14 mouse cellular contexts compared by ENCODE assay signal in genomic region chrX:167329098-167329497, GRCm38 (mm10). TPM values are rescaled to one million over a fixed set of nuclear protein-coding genes. Genes with fewer than 3 reads are reported as not detected.
DNase-seq lines count a peak whose midpoint lies in the region; ATAC-seq lines count a peak whose summit lies in the region.
"Had no signal": no experiment of that assay in that cellular context is flagged by ENCODE, and none has a peak within 500 bp of the region (broad histone marks: within the 10 kb centered on the region; RNA-seq: fewer than 3 reads in every experiment).

No protein-coding gene starts in this region.

- no peak overlapping the region for H3K4me3 ChIP-seq in limb, embryonic 10.5 days
- H3K4me3 ChIP-seq in hindbrain, embryonic 13.5 days = no peak overlapping the region
- H3K4me3 ChIP-seq: embryonic facial prominence, embryonic 10.5 days; heart, embryonic 13.5 days; myocyte had no signal

- ATAC-seq in hindbrain, embryonic 13.5 days (ENCODE audit: low FRiP score) = no peak
- ATAC-seq: intestine, embryonic 16.5 days had no signal

- H3K4me2 ChIP-seq in hindbrain, embryonic 13.5 days = no peak overlapping the region
- H3K4me2 ChIP-seq: heart, embryonic 13.5 days had no signal

- H3K36me3 ChIP-seq in limb, embryonic 10.5 days = no peaks in the 10 kb centered on the region
- no peaks in the 10 kb centered on the region for H3K36me3 ChIP-seq in hindbrain, embryonic 13.5 days
- H3K36me3 ChIP-seq: embryonic facial prominence, embryonic 10.5 days; heart, embryonic 13.5 days had no signal

- no peaks in the 10 kb centered on the region for H3K9me3 ChIP-seq in limb, embryonic 10.5 days (replicated peaks)
- H3K9me3 ChIP-seq in hindbrain, embryonic 13.5 days = no peaks in the 10 kb centered on the region
- H3K9me3 ChIP-seq: embryonic facial prominence, embryonic 10.5 days; heart, embryonic 13.5 days had no signal

- H3K4me1 ChIP-seq in limb, embryonic 10.5 days = no peaks in the 10 kb centered on the region
- H3K4me1 ChIP-seq in hindbrain, embryonic 13.5 days (replicated peaks) = no peaks in the 10 kb centered on the region
- H3K4me1 ChIP-seq: embryonic facial prominence, embryonic 10.5 days; heart, embryonic 13.5 days had no signal

- H3K9ac ChIP-seq in hindbrain, embryonic 13.5 days = no peak overlapping the region
- H3K9ac ChIP-seq: heart, embryonic 13.5 days had no signal

- no peak overlapping the region for H3K27ac ChIP-seq in limb, embryonic 10.5 days
- H3K27ac ChIP-seq in hindbrain, embryonic 13.5 days = no peak overlapping the region
- H3K27ac ChIP-seq: embryonic facial prominence, embryonic 10.5 days; heart, embryonic 13.5 days had no signal

- DNase-seq in heart, adult 18-20 months = peak; percentile 25 to 43
- DNase-seq in heart, postnatal 25 days (ENCODE audit: low spot score) = no peak
- peak; percentile 21 for DNase-seq in right cerebral cortex, adult 18-20 months
- DNase-seq in right cerebral cortex, postnatal 25 days = no peak
- peak; percentile 18 to 37 for DNase-seq in kidney, postnatal 25 days
- DNase-seq in right cerebral cortex, postnatal 4 days = peak; percentile 25
- DNase-seq in limb, embryonic 10.5 days (ENCODE audit: low spot score) = no peak
- DNase-seq: lung, adult 2 months; thymus, postnatal 25 days had no signal

- intact Hi-C loops in heart, postnatal 25 days (cut with DNase I) = no loop called here

- H3K27me3 ChIP-seq in limb, embryonic 10.5 days (ENCODE audit: low read depth, poor library complexity, severe bottlenecking) = peaks cover 95% of the 10 kb centered on the region
- peaks cover 24% of the 10 kb centered on the region for H3K27me3 ChIP-seq in hindbrain, embryonic 13.5 days
- H3K27me3 ChIP-seq: heart, embryonic 13.5 days had no signal

- 89% methylated on average over 1 of the region's 1 CpGs for WGBS in limb, embryonic 10.5 days
- 62% methylated on average over 1 of the region's 1 CpGs for WGBS in hindbrain, embryonic 13.5 days

RNA-seq across cellular contexts. Expression of gene Tlr7, which starts 1.3 kb away (rescaled TPM):
- 1 to 10 TPM; 2.6 to 3.8 TPM for total RNA-seq in heart, adult 18-20 months (2021)
- total RNA-seq in heart, postnatal 25 days (2021) = 1 to 10 TPM; 1.7 to 1.8 TPM
- polyA plus RNA-seq in limb, embryonic 10.5 days (2016; fragmentation: Nextera tagmentation; extraction: Ambion mirVana) = 0.15 TPM in 2 replicates
- 0.19 and 0.35 TPM in 2 replicates for polyA plus RNA-seq in hindbrain, embryonic 13.5 days (2015; fragmentation: Nextera tagmentation; extraction: Ambion mirVana)
- polyA plus RNA-seq: myocyte had no signal

RNA-seq across cellular contexts. Expression of gene Prps2, which starts 53.5 kb away (rescaled TPM):
- 10 to 100 TPM; 15.1 to 25.0 TPM for total RNA-seq in heart, adult 18-20 months (2021)
- total RNA-seq in heart, postnatal 25 days (2021) = 1 to 10 TPM; 9.5 to 9.9 TPM
- polyA plus RNA-seq in limb, embryonic 10.5 days (2016; fragmentation: Nextera tagmentation; extraction: Ambion mirVana) = 15.4 and 21.8 TPM in 2 replicates
- 10.9 and 15.6 TPM in 2 replicates for polyA plus RNA-seq in hindbrain, embryonic 13.5 days (2015; fragmentation: Nextera tagmentation; extraction: Ambion mirVana)

Comparison
In these comparisons a context has a peak if more than half of its experiments do, and no peak if none do; other contexts are left out.
1. DNase-seq: peak in heart, adult 18-20 months (2 of 2), right cerebral cortex, adult 18-20 months (single experiment), kidney, postnatal 25 days (2 of 2) and right cerebral cortex, postnatal 4 days (single experiment); none in heart, postnatal 25 days (single experiment), right cerebral cortex, postnatal 25 days (single experiment) and limb, embryonic 10.5 days (single experiment).